Mouse (Mus musculus): ENCODE measurements around the gene Lrrc3c. TPM values are rescaled to one million over a fixed set of nuclear protein-coding genes. Genes with fewer than 3 reads are reported as not detected.
A peak's percentile ranks its signal among the peaks of the same experiment; 100 is the strongest.

The Lrrc3c gene
- polyA plus RNA-seq, 1 experiment from 2014 or later: not detected

DNA sequence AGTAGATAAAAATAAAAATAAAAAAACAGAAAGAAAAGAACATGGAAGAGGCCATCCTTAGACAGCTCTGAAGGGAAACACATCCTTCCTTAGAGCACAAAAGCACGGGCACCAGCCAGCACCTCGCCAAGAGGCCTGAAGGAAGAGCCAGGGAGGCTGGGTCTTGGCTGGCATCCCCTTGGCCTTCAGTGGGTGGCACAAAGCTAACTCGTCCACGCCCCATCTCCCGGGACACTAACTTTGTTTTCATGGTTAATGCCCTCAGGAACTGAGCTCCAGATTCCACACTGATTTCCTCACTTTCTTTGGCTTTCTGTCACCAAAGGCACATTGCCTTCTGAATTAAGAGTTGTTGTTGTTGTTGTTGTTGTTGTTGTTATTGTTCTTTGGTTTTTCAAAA, 20.3 kb upstream of the Lrrc3c start:
- Histone ChIP-seq H3K4me3 (no peak overlapping the region), H3K36me3 (peaks cover 22% of the 10 kb centered on the region), H3K4me2 (replicated peaks) (no peak overlapping the region), H3K9ac (no peak overlapping the region), H3K27me3 (no peaks in the 10 kb centered on the region), H3K4me1 (no peaks in the 10 kb centered on the region), H3K27ac (no peak overlapping the region), H3K9me3 (no peaks in the 10 kb centered on the region)
- no peak for ATAC-seq (ENCODE audit: insufficient number of reproducible peaks, insufficient read depth, low FRiP score, low TSS enrichment)
- 83% methylated on average over 5 of the region's 5 CpGs for WGBS

GRCm38 (mm10) chr11:98580301-98581121, 17.6 kb upstream of the Lrrc3c start:
- no peak overlapping the region for H3K9ac ChIP-seq
- no peaks in the 10 kb centered on the region for H3K9me3 ChIP-seq
- WGBS: 77% methylated on average over 16 of the region's 16 CpGs
- H3K4me2 ChIP-seq (replicated peaks): no peak overlapping the region
- H3K27ac ChIP-seq: no peak overlapping the region
- peaks cover 8% of the 10 kb centered on the region for H3K4me1 ChIP-seq
- H3K4me3 ChIP-seq: no peak overlapping the region
- no peak for ATAC-seq (ENCODE audit: insufficient number of reproducible peaks, insufficient read depth, low FRiP score, low TSS enrichment)
- no peaks in the 10 kb centered on the region for H3K27me3 ChIP-seq
- peaks cover 31% of the 10 kb centered on the region for H3K36me3 ChIP-seq

GRCm38 (mm10) chr11:98581286-98582029, 16.6 kb upstream of the Lrrc3c start:
- no peak for ATAC-seq (ENCODE audit: insufficient number of reproducible peaks, insufficient read depth, low FRiP score, low TSS enrichment)
- peaks cover 17% of the 10 kb centered on the region for H3K4me1 ChIP-seq
- H3K36me3 ChIP-seq: peaks cover 31% of the 10 kb centered on the region
- WGBS: 70% methylated on average over 17 of the region's 17 CpGs
- no peaks in the 10 kb centered on the region for H3K9me3 ChIP-seq
- H3K27me3 ChIP-seq: no peaks in the 10 kb centered on the region
- no peak overlapping the region for H3K27ac ChIP-seq
- no peak overlapping the region for H3K4me2 ChIP-seq (replicated peaks)
- H3K9ac ChIP-seq: no peak overlapping the region
- H3K4me3 ChIP-seq: no peak overlapping the region

- H3K9ac ChIP-seq: no peak overlapping the region
- peaks cover 17% of the 10 kb centered on the region for H3K4me1 ChIP-seq
- no peak overlapping the region for H3K4me3 ChIP-seq
- 79% methylated on average over 8 of the region's 8 CpGs for WGBS
- no peaks in the 10 kb centered on the region for H3K9me3 ChIP-seq
- peaks cover 31% of the 10 kb centered on the region for H3K36me3 ChIP-seq
- no peak overlapping the region for H3K4me2 ChIP-seq (replicated peaks)
- no peak overlapping the region for H3K27ac ChIP-seq
- no peak for ATAC-seq (ENCODE audit: insufficient number of reproducible peaks, insufficient read depth, low FRiP score, low TSS enrichment)
- no peaks in the 10 kb centered on the region for H3K27me3 ChIP-seq
Observed at GRCm38 (mm10) chr11:98582030-98582388, 16.1 kb upstream of the Lrrc3c start.

DNA sequence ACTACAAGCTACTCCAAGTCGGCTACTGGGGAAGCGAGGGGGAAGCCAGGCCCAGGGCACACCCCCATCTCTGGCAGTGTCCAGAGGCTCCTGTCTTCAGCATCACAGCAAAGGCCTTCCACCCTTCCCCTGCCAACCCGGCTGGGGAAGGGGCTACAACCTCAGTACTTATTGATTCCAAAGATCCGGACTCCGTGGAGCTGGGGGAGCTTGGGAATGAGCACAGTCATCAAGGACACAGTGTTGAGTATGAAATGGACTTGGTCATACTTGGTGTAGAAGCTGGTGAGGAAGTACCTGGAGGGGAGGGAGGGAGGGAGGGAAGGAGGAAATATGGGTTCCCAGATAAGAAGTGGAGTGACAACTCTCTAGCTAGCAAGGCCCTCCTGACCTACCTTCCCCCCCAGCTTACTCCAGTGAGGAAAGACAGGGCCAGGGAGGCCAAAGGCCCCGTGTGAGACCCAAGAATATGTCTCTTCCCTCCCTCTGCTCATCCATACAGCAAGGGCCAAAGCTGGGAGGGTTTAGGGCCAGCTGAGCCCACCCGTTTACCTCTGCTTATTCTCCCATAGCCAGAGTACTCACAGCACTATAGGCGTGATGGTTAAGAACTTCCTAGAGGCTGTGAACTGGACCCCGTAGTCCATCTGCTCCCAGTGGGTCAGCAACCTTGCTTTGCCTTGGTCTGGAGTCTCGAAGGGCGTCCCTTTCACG, 15.4 kb upstream of the Lrrc3c start:
- Histone ChIP-seq H3K9ac (no peak overlapping the region), H3K9me3 (no peaks in the 10 kb centered on the region), H3K36me3 (peaks cover 31% of the 10 kb centered on the region), H3K27ac (no peak overlapping the region), H3K4me3 (no peak overlapping the region), H3K4me1 (peaks cover 20% of the 10 kb centered on the region), H3K4me2 (replicated peaks) (no peak overlapping the region), H3K27me3 (no peaks in the 10 kb centered on the region)
- 88% methylated on average over 12 of the region's 12 CpGs for WGBS
- ATAC-seq (ENCODE audit: insufficient number of reproducible peaks, insufficient read depth, low FRiP score, low TSS enrichment): no peak

DNA sequence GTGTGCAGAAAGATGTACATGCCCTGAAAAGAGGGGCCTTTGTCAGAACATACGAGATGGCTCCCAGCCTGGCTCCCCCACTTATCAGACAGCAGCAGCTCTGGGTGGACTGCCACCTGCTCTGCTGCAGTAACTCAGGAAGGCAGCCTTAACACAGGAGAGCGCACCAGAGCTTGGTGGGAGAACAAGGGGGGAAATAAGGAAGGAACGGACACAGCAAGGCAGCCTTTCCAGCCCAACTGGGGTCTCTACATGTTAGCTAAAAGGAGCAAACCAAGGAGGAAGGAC, 14.9 kb upstream of the Lrrc3c start:
- Histone ChIP-seq H3K9me3 (no peaks in the 10 kb centered on the region), H3K27ac (no peak overlapping the region), H3K4me1 (peaks cover 25% of the 10 kb centered on the region), H3K4me2 (replicated peaks) (no peak overlapping the region), H3K9ac (no peak overlapping the region), H3K4me3 (no peak overlapping the region), H3K27me3 (no peaks in the 10 kb centered on the region), H3K36me3 (peaks cover 31% of the 10 kb centered on the region)
- ATAC-seq (ENCODE audit: insufficient number of reproducible peaks, insufficient read depth, low FRiP score, low TSS enrichment): no peak
- WGBS: 91% methylated on average over 3 of the region's 3 CpGs

DNA sequence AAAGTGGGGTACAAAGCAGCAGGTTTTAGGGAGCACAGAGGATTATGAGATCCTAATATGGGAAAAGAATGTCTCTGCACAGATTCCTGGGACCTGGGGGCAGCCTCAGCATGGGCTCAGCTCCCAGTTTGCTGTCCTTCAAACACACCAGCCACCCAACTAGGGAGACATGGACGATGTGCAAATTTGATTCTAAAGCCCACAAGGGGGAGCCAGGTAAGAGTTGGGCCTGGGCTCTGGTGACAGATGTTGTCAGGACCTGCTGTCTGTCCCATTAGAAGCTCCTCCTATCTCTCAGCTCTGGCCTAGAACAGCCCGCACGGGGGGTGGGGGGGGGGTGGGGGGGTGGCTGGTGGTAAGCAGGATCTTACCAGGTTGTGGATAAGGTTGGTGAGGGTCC, 14.5 kb upstream of the Lrrc3c start:
- Histone ChIP-seq H3K9me3 (no peaks in the 10 kb centered on the region), H3K4me3 (no peak overlapping the region), H3K27ac (no peak overlapping the region), H3K4me2 (replicated peaks) (no peak overlapping the region), H3K27me3 (no peaks in the 10 kb centered on the region), H3K4me1 (peaks cover 29% of the 10 kb centered on the region), H3K36me3 (peaks cover 31% of the 10 kb centered on the region), H3K9ac (no peak overlapping the region)
- 36% methylated on average over 3 of the region's 3 CpGs for WGBS
- no peak for ATAC-seq (ENCODE audit: insufficient number of reproducible peaks, insufficient read depth, low FRiP score, low TSS enrichment)

DNA sequence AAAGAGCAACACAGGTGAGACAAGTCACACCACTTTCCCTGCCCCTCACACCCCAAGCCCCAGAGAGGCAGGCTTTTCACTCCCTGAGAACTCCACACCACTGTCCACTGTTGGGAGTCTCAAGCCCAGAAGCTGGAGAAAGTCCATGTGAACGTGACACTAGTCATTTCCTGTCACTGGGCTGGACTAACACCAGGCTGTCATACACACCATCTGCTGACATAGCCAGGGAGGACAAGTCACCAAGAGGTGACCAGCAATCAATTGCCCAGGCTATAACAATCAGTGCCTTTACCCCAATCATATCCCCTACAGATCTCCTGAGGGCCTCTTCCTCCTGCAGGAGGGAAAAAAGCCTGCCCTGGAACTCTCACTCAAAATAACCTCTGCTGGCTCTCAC, 13.9 kb upstream of the Lrrc3c start:
- Histone ChIP-seq H3K36me3 (peaks cover 31% of the 10 kb centered on the region), H3K9ac (no peak overlapping the region), H3K4me3 (no peak overlapping the region), H3K27ac (no peak overlapping the region), H3K4me1 (peaks cover 32% of the 10 kb centered on the region), H3K9me3 (no peaks in the 10 kb centered on the region), H3K27me3 (no peaks in the 10 kb centered on the region), H3K4me2 (replicated peaks) (no peak overlapping the region)
- ATAC-seq (ENCODE audit: insufficient number of reproducible peaks, insufficient read depth, low FRiP score, low TSS enrichment): no peak
- WGBS: 48% methylated on average over 1 of the region's 1 CpGs

- H3K9ac ChIP-seq: no peak overlapping the region
- H3K27ac ChIP-seq: no peak overlapping the region
- peaks cover 32% of the 10 kb centered on the region for H3K4me1 ChIP-seq
- ATAC-seq (ENCODE audit: insufficient number of reproducible peaks, insufficient read depth, low FRiP score, low TSS enrichment): no peak
- no peak overlapping the region for H3K4me3 ChIP-seq
- peaks cover 31% of the 10 kb centered on the region for H3K36me3 ChIP-seq
- H3K27me3 ChIP-seq: no peaks in the 10 kb centered on the region
- whole genome bisulfite sequencing: 92% methylated on average over 6 of the region's 6 CpGs
- H3K9me3 ChIP-seq: no peaks in the 10 kb centered on the region
- H3K4me2 ChIP-seq (replicated peaks): no peak overlapping the region
Observed at GRCm38 (mm10) chr11:98584629-98585177, 13.4 kb upstream of the Lrrc3c start.

- H3K4me1 ChIP-seq: peaks cover 32% of the 10 kb centered on the region
- no peaks in the 10 kb centered on the region for H3K27me3 ChIP-seq
- H3K9me3 ChIP-seq: no peaks in the 10 kb centered on the region
- peaks cover 24% of the 10 kb centered on the region for H3K36me3 ChIP-seq
- H3K4me2 ChIP-seq (replicated peaks): peak overlapping the region; percentile 89
- 0 out of 2 replicates have a peak, but pooled peaks have one; percentile 14 for ATAC-seq (ENCODE audit: insufficient number of reproducible peaks, insufficient read depth, low FRiP score, low TSS enrichment)
- H3K4me3 ChIP-seq: peak overlapping the region; percentile 66
- peak overlapping the region; percentile 69; the same call in 1 of the 2 replicates for H3K27ac ChIP-seq
- 1% methylated on average over 22 of the region's 22 CpGs for WGBS
- H3K9ac ChIP-seq: peak overlapping the region; percentile 64
Observed at GRCm38 (mm10) chr11:98586087-98586891, 11.8 kb upstream of the Lrrc3c start.

All from embryonic facial prominence, embryonic 12.5 days (tissue).